Mouse (Mus musculus) testis, adult 2 months (tissue): Measurements from ENCODE around the gene Hs1bp3.

Experiments
- CTCF ChIP-seq: fragments of 200-500 bp; IDR thresholded peaks from 2 replicates; pipeline ENCODE4 v1.5.1; 2012; ENCODE audit warnings: low read depth, mild to moderate bottlenecking, inconsistent platforms, low read length, moderate library complexity; ENCODE audit not compliant: control insufficient read depth, insufficient read depth, insufficient replicate concordance
- POLR2A ChIP-seq: fragments of 200-500 bp; IDR thresholded peaks from 2 replicates; pipeline ENCODE4 v1.6.1; 2012; ENCODE audit warnings: low read depth, mild to moderate bottlenecking, inconsistent platforms, low read length, moderate library complexity; ENCODE audit not compliant: control insufficient read depth

GRCm38 (mm10) chr12:8313773-8314172 is 541 bp downstream of the Hs1bp3 start:
- no peak for TF ChIP-seq POLR2A
- no peak for TF ChIP-seq CTCF
